Mouse (Mus musculus): ENCODE results near the gene Dnm1. TPM values are rescaled to one million over a fixed set of nuclear protein-coding genes. Genes with fewer than 3 reads are reported as not detected.
"Not testable (repeated sequence)": the region's sequence is repeated elsewhere in the genome, so short reads cannot be mapped to it uniquely, and the experiment has no call there.

Dnm1 gene
- total and polyA plus RNA-seq, 2 experiments from 2014 or later: 107 to 170 TPM

DNA sequence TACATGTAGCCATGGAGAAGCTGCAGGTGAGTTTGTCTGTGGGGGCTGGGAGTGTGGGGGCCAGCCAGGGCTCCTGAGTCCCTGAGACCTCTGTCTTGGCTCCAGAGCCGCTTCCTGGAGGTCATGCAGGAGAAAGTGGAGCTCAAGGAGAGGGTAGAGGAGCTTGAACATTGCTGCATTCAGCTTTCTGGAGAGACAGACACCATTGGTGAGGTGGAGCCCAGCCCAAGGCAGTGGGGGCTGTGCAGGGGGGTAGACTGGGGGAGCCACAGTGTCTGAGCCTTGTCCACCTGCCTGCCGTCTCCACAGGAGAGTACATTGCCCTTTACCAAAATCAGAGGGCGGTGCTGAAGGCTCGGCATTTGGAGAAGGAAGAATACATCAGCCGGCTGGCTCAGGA lies 47.5 kb downstream of the Dnm1 start:
- Histone ChIP-seq H3K36me3 (ENCODE audit: insufficient read depth, low read length) (peaks cover 76% of the 10 kb centered on the region), H3K27me3 (ENCODE audit: insufficient read depth, low read length) (no peaks in the 10 kb centered on the region), H3K27ac (ENCODE audit: low read depth, low read length) (no peak overlapping the region), H3K9me3 (ENCODE audit: low read length) (no peaks in the 10 kb centered on the region), H3K4me2 (ENCODE audit: low read depth, low read length, poor library complexity, severe bottlenecking) (no peak overlapping the region), H3K9ac (replicated peaks; ENCODE audit: low read length, poor library complexity, severe bottlenecking) (no peak overlapping the region), H3K4me1 (ENCODE audit: insufficient read depth, low read length) (no peaks in the 10 kb centered on the region), H3K4me3 (ENCODE audit: low read depth, low read length) (no peak overlapping the region)
- 98% methylated on average over 5 of the region's 5 CpGs for WGBS
- no peak for TF ChIP-seq CTCF (IDR thresholded peaks at IDR 0.05)
- DNase-seq (ENCODE audit: low spot score) (no peak), ATAC-seq (ENCODE audit: low FRiP score) (no peak)

DNA sequence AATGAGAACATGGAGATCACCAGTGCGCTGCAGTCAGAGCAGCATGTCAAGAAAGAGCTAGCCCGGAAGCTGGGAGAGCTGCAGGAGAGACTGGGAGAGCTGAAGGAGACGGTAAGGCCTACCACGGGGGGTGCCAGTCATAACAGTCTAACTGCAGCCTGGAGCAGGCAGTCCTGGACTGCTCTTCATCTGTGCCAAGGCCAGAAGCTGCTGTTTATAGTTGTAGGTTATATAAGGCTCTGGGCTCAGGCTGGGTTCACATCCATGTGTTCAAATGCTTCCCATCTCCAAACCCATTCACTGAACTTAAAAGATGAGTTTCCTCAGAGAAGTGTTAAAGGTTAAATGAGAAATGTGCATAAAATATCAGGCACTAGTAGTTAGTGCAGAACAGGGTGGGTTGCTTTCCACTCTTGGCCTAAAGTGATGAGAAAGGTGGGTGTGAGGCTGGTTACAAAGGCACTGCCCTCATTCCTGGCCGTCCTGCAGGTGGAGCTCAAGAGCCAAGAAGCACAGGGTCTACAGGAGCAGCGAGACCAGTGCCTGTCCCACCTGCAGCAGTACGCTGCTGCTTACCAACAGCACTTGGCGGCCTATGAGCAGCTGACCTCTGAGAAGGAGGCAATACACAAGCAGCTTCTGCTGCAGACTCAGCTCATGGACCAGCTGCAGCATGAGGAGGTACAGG lies 48.8 kb downstream of the Dnm1 start:
- no peak overlapping the region for H3K4me3 ChIP-seq (ENCODE audit: low read depth, low read length)
- H3K27ac ChIP-seq (ENCODE audit: low read depth, low read length): no peak overlapping the region
- no peak overlapping the region for H3K9ac ChIP-seq (replicated peaks; ENCODE audit: low read length, poor library complexity, severe bottlenecking)
- no peaks in the 10 kb centered on the region for H3K27me3 ChIP-seq (ENCODE audit: insufficient read depth, low read length)
- no peak for DNase-seq (ENCODE audit: low spot score)
- WGBS: 54% methylated on average over 8 of the region's 8 CpGs
- H3K9me3 ChIP-seq (ENCODE audit: low read length): no peaks in the 10 kb centered on the region
- no peaks in the 10 kb centered on the region for H3K4me1 ChIP-seq (ENCODE audit: insufficient read depth, low read length)
- H3K36me3 ChIP-seq (ENCODE audit: insufficient read depth, low read length): peaks cover 72% of the 10 kb centered on the region
- no peak overlapping the region for H3K4me2 ChIP-seq (ENCODE audit: low read depth, low read length, poor library complexity, severe bottlenecking)
- TF ChIP-seq CTCF (IDR thresholded peaks at IDR 0.05): peak; percentile 67
- no peak for ATAC-seq (ENCODE audit: low FRiP score)

DNA sequence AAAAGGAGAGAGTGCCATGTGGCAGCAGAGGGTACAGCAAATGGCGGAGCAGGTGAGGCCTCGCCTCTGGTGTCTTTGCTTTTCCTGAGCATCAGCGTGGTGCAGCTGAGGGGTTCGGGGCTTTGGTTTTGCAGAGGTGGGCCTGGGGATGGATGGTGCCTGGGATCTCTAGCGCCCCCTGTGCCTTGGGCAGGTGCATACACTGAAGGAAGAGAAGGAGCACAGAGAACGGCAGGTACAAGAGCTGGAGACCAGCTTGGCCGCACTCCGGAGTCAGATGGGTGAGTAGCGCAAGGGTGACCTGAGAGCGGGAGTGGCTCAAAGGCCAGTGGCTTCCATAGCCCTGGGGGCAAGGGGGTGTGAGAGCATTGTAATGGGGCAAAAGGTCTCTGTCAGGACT lies 50.2 kb downstream of the Dnm1 start:
- H3K9me3 ChIP-seq (ENCODE audit: low read length): no peaks in the 10 kb centered on the region
- TF ChIP-seq CTCF (IDR thresholded peaks at IDR 0.05): peak; percentile 40
- 90% methylated on average over 10 of the region's 10 CpGs for WGBS
- H3K27ac ChIP-seq (ENCODE audit: low read depth, low read length): no peak overlapping the region
- no peaks in the 10 kb centered on the region for H3K27me3 ChIP-seq (ENCODE audit: insufficient read depth, low read length)
- H3K36me3 ChIP-seq (ENCODE audit: insufficient read depth, low read length): peaks cover 78% of the 10 kb centered on the region
- ATAC-seq (ENCODE audit: low FRiP score) (no peak), DNase-seq (ENCODE audit: low spot score) (no peak)
- no peak overlapping the region for H3K9ac ChIP-seq (replicated peaks; ENCODE audit: low read length, poor library complexity, severe bottlenecking)
- no peaks in the 10 kb centered on the region for H3K4me1 ChIP-seq (ENCODE audit: insufficient read depth, low read length)
- H3K4me2 ChIP-seq (ENCODE audit: low read depth, low read length, poor library complexity, severe bottlenecking): no peak overlapping the region
- no peak overlapping the region for H3K4me3 ChIP-seq (ENCODE audit: low read depth, low read length)

DNA sequence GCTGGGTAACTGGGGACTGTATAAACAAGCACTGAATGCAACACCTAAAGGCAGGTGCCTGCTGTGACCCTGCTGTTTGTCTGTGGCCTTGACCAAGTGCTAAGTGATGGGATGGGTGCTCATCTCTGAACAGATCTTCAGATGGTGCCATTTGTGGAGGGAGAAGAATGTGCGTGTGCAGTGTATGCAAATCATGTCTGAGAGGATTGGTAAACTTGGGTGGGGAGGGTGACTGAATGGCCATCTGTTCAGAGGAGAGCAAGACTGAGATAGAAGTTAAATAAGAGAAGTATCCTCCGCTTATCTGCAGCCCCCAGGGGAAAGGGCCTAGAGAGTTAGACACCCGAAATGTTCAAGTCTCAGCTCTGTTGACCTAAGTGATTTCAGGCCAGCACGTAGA lies 53.7 kb downstream of the Dnm1 start:
- TF ChIP-seq CTCF (IDR thresholded peaks at IDR 0.05): no peak
- Histone ChIP-seq H3K4me3 (ENCODE audit: low read depth, low read length) (no peak overlapping the region), H3K9me3 (ENCODE audit: low read length) (no peaks in the 10 kb centered on the region), H3K9ac (replicated peaks; ENCODE audit: low read length, poor library complexity, severe bottlenecking) (no peak overlapping the region), H3K4me1 (ENCODE audit: insufficient read depth, low read length) (no peaks in the 10 kb centered on the region), H3K36me3 (ENCODE audit: insufficient read depth, low read length) (peaks cover 60% of the 10 kb centered on the region), H3K4me2 (ENCODE audit: low read depth, low read length, poor library complexity, severe bottlenecking) (no peak overlapping the region), H3K27me3 (ENCODE audit: insufficient read depth, low read length) (no peaks in the 10 kb centered on the region), H3K27ac (ENCODE audit: low read depth, low read length) (no peak overlapping the region)
- ATAC-seq (ENCODE audit: low FRiP score): no peak
- no peak for DNase-seq (ENCODE audit: low spot score)
- WGBS: 89% methylated on average over 4 of the region's 4 CpGs

DNA sequence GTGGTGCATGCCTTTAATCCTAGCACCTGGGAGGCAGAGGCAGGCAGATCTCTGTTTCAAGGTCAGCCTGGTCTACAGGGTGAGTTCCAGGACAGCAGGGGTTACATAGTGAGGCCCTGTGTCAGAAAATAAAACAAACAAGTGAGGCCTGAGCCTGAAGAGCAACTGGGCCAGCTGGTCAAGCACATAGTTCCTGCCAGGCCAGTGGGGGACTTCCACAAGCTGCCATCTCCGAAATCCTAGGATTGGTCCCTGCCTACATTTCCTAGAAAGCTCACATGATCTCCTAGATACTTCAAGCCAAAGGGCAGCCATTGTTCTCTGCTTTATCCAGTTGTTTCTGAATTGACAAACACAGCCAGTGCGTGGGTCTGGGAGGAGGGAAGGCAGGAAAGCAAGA lies 57.3 kb downstream of the Dnm1 start:
- H3K9me3 ChIP-seq (ENCODE audit: low read length); H3K27ac ChIP-seq (ENCODE audit: low read depth, low read length); H3K4me1 ChIP-seq (ENCODE audit: insufficient read depth, low read length); H3K4me3 ChIP-seq (ENCODE audit: low read depth, low read length); H3K27me3 ChIP-seq (ENCODE audit: insufficient read depth, low read length); DNase-seq (ENCODE audit: low spot score); H3K4me2 ChIP-seq (ENCODE audit: low read depth, low read length, poor library complexity, severe bottlenecking); H3K9ac ChIP-seq (replicated peaks; ENCODE audit: low read length, poor library complexity, severe bottlenecking); ATAC-seq (ENCODE audit: low FRiP score): not testable (repeated sequence)
- H3K36me3 ChIP-seq (ENCODE audit: insufficient read depth, low read length): peaks cover 48% of the 10 kb centered on the region
- 87% methylated on average over 2 of the region's 2 CpGs for WGBS

DNA sequence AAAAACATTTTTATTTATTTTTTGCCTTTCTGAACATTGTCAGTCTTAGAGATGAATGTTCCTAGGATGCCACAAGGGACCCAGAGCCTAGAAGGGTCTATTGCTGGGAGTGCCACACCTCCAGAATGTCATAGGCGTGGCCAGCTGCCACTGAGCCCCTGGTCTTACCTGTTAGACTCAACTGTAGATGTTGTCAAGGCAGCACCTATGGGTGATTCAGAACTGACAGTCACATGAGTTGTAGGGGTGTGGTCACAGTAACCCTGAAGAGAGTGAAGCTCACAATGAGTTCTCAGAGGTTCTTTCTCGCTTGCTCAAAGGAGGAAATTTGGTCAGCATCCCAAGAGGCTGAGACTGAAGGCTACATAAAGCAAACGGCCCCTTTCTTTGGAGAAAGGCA lies 57.9 kb downstream of the Dnm1 start:
- no peak for DNase-seq (ENCODE audit: low spot score)
- peaks cover 48% of the 10 kb centered on the region for H3K36me3 ChIP-seq (ENCODE audit: insufficient read depth, low read length)
- no peaks in the 10 kb centered on the region for H3K4me1 ChIP-seq (ENCODE audit: insufficient read depth, low read length)
- ATAC-seq (ENCODE audit: low FRiP score): no peak
- no peaks in the 10 kb centered on the region for H3K27me3 ChIP-seq (ENCODE audit: insufficient read depth, low read length)
- no peak overlapping the region for H3K27ac ChIP-seq (ENCODE audit: low read depth, low read length)
- 90% methylated on average over 3 of the region's 3 CpGs for WGBS
- TF ChIP-seq CTCF (IDR thresholded peaks at IDR 0.05): no peak
- H3K4me3 ChIP-seq (ENCODE audit: low read depth, low read length): no peak overlapping the region
- H3K9me3 ChIP-seq (ENCODE audit: low read length): no peaks in the 10 kb centered on the region
- H3K4me2 ChIP-seq (ENCODE audit: low read depth, low read length, poor library complexity, severe bottlenecking): no peak overlapping the region
- no peak overlapping the region for H3K9ac ChIP-seq (replicated peaks; ENCODE audit: low read length, poor library complexity, severe bottlenecking)

Measured in midbrain, postnatal 0 days (tissue).